Mouse (Mus musculus) embryo, embryonic 10.5 days (tissue): ENCODE data around the gene Ppp1r13l.
A peak's percentile ranks its signal among the peaks of the same experiment; 100 is the strongest.

Experiments used
- DNase-seq: peaks from one replicate; pipeline ENCODE4 v3.0.0-alpha.2; 2015; ENCODE audit warnings: low spot score

Ppp1r13l gene

DNA sequence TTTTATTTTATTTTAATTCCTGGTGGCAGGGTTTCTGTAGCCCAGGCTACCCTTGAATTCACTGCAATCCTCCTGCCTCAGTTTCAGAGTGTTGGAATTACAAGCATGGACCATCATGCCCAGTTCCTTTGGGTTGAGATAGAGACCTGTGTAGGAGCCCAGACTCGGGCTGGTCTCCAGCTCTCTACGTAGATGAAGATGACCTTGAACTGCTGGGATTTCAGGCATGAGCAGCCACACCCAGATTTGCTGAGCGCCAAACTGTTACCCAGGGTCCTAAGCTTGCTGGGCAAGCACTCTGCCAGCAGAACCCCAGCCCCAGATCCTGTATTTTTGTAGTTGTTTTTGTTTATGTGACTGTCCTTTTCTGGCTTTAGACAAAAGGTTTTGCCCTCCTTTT is 54.0 kb downstream of the Ppp1r13l start:
- DNase-seq = no peak

DNA sequence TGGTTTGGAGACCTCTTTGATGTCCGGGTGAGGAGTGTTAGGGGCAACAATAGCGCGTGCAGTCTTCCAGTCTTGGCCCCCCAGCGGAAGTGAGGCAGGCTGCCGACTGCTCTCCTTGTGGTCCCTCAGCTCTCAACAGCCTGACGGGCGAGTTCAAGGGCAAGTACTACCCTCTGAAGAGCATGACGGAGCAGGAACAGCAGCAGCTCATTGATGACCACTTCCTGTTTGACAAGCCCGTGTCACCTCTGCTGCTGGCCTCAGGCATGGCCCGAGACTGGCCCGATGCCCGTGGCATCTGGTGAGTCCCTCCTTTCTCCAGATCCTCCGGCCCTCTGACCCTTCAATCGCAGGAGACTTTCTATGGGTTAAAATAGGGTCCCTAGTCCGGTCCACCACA is 57.0 kb downstream of the Ppp1r13l start:
- DNase-seq = no peak

- no peak for DNase-seq
These were observed 60.6 kb downstream of the Ppp1r13l start for GRCm38 (mm10) chr7:19420121-19420520.

- DNase-seq = peak; percentile 94
These were observed 61.5 kb downstream of the Ppp1r13l start for GRCm38 (mm10) chr7:19420821-19421636.

DNA sequence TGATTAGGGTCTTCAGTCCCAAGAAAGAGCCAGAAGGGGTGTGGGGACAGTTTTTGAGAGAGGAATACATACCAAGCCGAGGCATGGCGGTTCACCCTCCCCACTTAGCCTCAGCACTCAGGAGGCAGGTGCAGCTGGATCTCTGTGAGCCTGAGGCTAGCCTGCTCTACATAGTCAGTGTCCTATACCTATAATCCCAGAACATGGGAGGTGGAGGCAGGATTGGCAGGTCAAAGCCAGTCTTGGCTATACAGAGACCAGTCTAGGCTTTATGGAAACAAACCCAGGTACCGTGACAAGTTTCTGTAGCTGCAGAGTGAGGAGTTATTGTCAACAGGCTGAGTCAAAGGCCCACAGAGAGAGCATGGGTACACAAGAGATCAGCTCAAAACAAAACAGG is 63.5 kb downstream of the Ppp1r13l start:
- DNase-seq = no peak

GRCm38 (mm10) chr7:19424051-19424450 is 64.5 kb downstream of the Ppp1r13l start:
- no peak for DNase-seq

DNA sequence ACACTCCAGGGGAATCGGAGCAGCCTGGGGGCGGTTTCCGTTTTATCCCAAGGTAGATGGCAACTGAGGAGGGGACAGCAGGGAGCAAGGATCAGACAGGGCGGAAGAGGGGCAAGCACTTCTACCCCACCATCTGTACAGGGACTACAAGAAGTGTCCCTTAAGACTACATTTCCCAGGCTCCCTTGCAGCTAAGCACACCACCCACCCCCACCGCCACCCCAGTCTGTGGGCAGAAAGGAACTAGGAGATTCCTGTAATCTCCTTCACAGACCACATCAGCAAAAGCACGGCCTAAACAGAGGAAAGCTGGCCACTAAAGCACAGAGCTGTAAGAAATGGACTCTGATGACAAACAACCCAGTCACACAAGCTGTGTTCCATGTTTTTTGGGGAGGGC is 66.8 kb downstream of the Ppp1r13l start:
- DNase-seq = no peak

DNA sequence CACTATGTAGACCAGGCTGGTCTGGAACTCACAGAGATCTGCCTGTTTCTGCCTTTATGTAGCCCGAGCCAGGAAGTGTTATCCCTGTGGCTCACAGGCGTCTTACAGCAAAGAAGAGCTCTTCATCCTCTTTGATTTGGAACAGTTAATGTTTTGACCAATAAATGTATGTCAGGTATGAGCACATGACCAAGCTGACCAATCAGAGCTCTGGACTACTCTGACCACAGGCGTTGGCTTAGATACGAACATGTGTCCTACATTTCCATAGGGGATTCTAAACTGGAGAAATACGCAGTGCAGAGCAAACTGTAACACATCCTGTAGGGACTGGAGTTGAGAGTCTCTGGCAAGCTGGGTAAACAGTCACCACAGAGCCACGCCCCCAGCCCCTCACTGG is 67.3 kb downstream of the Ppp1r13l start:
- DNase-seq = no peak
